Mouse (Mus musculus) cerebral cortex, adult 2 months (tissue): Measurements from ENCODE around the gene Yap1.

ENCODE experiments used
- WGBS: fragments of 180-500 bp; shearing (Covaris S2); methylation state at CpG from one replicate; pipeline ENCODE4 v1.1.7; 2018; 5-methylcytosine and 5-hydroxymethylcytosine counted together

Gene Yap1

DNA sequence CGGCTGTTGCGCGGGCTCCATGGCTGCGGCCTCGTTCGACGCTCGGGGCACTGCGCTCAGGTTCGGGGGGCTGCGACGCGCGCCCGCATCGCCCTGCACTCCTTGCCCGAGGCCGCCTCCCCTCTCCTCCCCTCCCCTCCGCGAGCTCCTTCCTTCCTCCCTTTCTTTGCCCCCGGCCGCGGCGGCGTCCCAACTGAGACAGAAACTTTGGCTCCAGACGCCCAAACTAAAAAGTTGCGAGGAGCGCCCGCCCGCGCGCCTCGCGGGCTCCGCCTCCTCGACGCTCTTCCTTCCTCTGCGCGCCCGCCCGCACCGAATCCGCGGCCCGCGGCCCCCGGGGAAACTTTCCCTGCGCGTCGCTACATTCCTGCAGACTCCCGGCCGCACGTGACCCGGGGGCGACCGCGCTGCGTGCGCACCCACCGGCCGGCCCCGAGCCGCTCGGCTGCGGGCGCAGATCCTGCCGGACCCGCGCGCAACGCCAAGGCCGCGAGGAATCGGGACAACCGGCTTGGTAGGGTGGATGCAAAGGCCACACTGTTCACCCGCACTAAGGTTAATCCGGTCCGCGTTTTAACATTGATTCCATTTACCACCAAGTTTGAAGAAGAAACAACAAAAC is at the start of gene Yap1:
Gene Yap1, minus strand, starts transcription at position 227 of the 622 bp plus-strand sequence.
- WGBS = 2% methylated on average over 71 of the region's 79 CpGs

DNA sequence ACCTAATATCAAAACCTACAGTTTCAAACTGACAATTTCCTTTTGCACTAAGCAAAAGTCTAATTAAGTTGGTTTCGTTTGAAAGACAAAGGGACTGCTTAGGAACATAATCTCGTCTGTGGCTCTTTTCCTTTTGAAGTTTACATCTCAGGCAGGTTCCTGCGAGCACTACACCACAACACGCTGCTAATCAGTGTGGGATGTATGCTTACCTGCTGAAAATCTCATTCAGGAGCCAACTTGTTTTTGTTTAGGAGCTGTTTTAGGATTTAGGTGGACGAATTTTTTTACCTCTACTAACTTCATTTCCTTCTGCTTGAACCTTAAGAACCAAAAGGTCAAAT is 38.6 kb upstream of the Yap1 start:
- 10% methylated on average over 5 of the region's 5 CpGs for WGBS

DNA sequence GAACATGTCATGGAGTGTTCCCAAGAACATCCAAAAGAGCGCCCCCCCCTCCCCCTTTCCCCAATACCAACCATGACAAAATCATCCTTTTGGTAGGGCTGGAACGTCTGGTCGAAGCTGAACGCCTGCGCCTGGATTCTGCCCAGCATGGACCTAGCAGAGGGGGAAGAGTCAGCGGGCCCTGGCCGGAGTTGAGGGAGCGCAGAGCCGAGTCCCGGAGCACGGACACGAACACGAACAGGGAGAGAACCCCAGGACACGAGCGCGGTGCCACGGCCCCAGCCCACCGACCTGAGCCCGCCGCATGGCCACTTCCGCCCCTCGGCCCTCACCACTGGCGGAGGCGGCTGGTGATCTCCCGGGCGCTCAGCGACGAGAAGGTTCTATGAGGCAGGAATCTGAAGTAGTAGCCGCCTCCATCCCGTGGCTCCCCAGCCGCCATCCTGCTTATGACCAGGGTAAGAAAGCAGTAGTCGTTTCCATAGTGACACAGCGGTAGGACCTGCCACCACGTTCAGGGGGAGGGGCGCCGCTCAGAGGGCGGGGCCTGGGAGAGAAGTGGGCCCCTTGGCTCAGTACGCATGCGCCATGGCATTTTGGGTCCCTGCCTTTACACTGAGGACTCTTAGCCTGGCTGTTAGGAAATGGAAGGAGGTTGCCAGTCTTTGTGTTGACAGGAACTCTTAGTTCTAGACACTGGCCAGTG is 38.1 kb upstream of the Yap1 start, which contains the start of gene Cfap300:
Gene Cfap300, minus strand, starts transcription at position 486 of the 706 bp plus-strand sequence.
- under 1% methylated on average over 39 of the region's 39 CpGs for WGBS

DNA sequence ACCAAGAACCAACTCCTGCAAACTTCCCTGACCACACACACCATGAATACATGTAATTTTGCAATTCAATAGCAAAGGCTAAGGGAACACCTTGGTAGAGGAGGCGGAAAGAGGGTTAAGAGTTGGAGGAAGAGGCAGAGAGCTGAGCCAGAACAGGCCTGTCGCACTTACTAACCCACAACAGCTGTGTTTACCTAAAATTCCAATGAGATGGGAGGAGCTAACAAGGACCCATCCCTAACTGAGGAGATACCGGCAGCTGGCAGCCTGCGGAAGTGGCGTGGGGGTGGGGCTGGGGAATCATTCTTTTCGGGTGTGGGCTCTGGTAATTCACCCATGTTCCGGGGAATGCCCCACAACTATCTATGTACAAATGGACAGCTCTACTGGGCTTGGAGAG is 31.1 kb upstream of the Yap1 start:
- WGBS = 49% methylated on average over 7 of the region's 7 CpGs

DNA sequence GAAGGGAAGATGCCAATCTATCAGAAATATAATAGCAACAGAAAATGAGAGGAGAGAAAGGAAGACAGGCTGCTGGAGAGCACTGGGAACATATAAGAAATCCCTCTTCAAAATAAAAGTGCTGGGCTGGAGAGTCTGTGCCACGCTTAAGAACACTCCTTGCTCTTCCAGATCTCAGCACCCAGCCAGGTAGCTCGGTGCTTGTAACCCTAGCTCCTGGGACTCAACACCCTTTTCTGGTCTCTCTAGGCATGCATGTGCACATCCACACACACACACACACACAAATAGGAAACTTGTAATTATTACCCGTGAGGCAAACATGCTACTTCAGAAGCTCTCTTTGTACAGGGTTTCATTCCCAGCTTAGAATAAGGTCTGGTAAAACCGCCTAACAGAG is 30.7 kb upstream of the Yap1 start:
- WGBS = 71% methylated on average over 4 of the region's 4 CpGs

DNA sequence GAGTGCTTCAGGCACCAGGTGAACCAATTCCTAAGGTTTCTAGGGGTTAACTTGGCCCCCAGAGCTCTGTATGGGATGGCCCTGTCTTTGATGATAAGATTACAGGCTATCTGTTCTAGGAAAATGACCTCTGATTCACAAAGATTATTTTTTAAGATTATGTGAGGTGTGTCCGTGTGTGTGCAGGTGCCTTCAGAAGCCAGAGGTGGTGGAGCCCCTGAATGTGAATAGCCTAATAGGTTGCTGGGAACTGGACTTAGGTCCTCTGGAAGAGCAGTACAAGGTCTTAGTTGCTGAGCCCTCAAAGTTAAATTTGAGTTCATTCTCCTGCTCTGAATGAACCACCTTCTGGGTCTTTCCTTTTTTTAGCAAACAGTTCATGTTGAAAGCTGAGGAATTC is 29.7 kb upstream of the Yap1 start:
- WGBS = 79% methylated on average over 1 of the region's 1 CpGs

DNA sequence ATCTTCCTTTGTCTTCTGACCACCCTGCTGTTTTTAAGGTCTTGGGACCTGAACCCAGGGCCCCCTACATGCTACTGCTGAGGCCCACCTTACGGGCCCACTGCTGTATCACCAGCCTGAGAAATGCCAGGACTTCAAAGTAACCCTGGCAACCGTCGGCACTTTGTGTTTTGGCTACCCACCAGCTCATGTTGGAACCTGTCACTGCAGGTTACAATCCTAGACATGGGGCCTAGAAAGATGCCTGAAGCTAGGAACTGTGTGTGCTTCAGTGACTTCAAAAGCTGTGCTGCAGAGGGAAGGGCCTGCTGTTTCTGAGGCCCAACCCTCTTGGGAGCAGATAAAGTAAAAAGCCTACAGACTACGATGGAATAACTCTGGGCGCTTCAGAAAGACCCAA is 28.5 kb upstream of the Yap1 start:
- WGBS = 71% methylated on average over 5 of the region's 5 CpGs

DNA sequence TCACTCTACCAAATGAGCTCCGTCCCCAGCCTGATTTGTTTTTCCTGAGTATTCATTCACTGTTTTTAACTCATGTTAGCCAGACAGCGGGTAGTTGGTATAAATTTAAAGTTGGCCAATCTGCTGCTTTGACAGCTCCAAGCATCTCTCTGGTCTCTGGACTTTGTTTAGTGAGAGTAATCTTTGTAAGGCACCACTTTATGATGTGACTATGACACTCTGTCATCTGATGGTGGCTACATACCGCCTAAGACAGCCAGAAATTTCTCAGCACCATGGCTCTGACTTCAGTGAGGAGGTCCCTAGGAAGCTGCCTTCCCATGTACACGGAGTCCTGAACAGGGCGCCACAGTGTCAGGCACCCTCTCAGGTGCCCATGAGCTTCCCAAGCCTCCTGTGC is 14.2 kb upstream of the Yap1 start:
- WGBS = 73% methylated on average over 5 of the region's 5 CpGs

DNA sequence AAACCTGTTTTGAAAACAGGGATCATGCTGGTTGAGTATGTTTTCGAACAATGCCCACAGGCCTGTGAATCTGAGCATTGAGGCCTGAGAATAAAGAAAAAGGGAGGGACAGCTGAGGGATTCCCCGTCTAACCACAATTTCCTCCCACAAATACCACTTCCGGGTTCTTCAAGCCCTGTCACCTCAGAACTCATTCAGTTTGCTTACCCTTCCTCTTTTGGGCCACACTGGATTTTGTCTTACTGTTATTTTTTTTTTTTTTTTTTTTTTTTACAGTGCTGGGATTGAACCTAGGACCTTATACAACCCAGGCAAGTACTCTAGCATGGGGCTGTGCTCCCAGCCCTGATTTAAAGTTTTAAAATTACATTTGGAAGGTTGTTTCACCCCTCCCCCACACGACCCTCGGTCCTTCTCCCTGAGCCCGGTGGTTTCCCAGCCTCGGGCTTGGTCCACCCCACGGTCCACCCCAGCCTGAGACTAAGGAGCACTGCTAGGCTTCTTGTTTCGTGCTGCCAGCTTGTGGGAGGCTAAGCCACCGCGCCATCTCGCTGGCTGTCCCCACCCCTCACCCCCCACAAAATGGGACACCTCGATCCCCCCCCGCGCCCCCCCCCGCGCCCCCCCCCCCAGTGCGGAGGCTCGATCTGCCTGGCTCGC is 13.0 kb upstream of the Yap1 start:
- WGBS = 60% methylated on average over 20 of the region's 20 CpGs

DNA sequence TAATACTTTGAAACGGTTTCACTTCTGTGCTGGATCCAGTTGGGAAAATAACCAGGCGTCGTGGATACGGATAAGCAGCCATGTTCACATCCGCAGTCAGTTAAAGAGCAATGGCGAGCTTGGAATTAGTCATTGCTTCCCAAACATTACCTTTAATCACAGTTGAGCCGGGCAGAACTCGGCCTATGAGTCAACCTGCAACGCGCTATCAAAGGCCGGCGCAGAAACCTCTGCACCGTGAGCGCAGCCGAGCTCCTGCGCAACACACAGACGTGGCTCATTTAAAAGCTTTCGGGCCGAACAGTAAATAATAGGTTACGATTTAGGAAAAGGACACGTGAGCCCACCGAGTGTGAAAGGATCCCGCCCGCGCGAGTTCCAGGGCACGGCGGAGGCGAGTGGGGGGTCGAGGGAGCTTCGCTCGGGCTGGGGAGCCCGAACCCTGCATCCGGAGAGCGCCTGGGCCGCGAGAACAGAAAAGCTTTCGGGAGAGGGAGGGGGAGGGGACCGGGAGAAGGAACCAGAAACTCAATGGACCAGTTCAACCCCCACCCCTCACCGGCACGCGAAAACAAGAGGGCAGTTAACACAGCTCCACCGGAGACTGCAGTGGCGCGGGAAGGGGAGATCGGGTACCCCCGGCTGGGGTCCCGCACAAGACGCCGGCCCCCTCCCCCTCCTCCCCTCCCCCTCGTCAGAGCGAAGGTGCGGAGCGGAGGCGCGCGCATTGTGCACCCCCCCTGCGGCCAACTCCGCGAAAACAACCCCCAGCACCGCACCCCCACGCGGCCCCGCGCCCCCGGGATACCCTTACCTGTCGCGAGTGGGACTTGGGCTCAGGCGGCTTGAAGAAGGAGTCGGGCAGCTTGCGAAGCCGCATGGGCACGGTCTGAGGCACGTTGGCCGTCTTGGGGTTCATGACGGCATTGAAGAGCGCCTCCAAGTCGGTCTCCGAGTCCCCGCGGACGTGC is 810 bp downstream of the Yap1 start:
- 1% methylated on average over 82 of the region's 82 CpGs for WGBS

DNA sequence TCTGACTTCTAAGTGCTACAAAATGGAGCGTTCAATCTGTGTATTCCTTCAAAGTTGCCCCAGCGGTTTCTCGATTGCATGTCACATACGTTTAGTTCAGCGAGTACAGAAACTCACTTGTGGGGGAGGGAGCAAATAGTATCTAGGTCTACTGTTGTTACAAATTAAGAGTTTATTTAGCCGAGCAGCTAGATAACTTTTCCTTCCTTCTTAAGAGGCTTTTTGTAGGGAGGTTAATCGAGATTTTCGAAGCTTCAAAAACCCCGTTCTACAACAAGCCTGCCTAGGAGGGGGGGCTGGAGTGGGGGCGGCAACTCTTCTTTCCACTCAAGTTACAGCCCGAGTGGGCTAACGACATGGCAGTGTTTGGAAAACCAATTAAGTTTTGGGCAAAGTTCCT is 1.6 kb downstream of the Yap1 start:
- 25% methylated on average over 12 of the region's 12 CpGs for WGBS

DNA sequence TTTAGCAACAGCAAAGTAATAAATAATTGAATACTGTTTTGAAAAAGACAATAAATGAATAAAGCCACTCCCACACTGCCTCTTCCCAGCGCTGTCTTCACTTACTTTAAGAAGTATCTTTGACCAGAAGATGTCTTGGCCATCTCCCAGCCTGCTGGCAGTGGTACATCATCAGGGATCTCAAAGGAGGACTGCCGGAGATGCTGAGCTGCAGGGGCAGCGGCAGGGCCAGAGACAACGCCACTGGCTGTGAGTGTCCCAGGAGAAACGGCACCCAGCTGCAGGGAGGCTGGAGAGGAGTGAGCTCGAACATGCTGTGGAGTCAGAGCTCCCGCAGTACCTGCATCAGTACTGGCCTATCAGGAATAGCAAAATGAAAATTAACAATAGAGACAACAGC is 3.0 kb downstream of the Yap1 start:
- 51% methylated on average over 7 of the region's 7 CpGs for WGBS

DNA sequence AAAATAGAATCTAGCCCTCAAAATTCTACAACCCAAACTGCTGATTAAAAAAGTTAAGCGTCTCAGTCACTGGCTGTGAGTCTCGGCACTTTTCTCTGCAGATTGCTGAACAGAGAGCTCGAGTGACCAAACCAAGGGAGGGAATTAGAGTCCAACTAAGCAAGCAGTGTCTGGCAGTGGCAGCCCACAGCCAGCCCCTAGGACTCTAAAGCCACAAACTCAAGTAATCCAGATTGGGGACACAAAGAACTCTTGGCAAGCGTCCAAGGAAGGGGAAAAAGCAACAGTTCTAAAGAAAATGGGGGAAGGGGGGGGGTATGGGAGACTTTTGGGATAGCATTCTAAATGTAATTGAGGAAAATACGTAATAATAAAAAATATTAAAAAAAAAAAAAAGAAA is 10.1 kb downstream of the Yap1 start:
- WGBS = 55% methylated on average over 5 of the region's 5 CpGs

DNA sequence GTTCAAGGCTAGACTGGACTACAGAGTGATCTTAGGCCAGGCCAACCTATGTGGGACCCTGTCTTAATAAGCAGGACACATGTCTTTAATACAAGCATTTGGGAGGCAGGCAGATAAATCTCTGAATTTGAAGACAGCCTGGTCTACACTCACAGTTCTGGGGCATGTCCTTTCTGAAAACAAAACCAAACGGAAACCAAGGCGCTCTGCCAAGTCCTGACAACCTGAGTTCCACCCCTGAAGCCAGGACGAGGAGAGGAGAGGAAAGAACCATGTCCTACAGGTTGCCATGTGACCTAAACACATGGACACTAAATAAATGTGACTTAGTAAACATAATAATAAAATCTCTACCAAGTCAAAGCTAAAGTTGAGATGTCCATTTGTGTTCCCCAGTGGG is 11.7 kb downstream of the Yap1 start:
- WGBS = 63% methylated on average over 3 of the region's 3 CpGs

DNA sequence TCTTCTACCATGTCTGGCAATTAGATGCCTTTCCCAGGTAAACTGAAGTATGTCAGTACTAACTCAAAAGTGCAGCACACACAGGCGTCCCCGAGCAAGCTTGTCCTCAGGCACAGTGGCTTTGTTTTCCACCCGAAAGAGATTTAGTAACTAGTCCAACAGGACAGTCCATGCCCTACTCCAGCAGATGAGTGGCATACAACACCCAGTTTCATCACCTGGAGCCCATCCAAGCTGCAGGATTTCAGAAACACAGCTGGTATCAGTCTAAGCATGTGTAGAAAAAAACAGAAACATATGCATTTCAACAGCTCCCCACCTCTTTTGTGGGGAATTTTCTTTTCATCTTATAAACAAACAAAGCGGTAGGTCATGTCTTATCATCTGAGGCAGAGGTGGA is 13.5 kb downstream of the Yap1 start:
- WGBS = 79% methylated on average over 4 of the region's 4 CpGs

DNA sequence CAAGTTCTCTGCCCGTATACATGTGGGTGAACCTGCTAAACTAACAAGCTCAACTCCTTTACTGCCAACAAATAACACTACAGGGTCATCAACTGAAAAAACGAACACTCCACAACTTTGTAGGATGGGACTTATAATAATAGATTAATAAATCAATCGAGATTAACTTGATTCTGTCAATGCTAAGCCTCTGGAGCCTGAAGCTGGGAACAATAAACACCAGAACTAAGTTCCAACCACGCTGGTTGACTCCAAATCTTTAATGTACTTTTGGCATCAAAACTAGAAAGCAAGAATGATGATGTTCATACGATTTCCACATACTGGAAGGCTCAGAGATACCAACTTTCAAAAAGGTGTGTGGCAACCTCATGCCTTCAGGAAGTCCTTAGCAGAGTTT is 17.3 kb downstream of the Yap1 start:
- 88% methylated on average over 5 of the region's 5 CpGs for WGBS

DNA sequence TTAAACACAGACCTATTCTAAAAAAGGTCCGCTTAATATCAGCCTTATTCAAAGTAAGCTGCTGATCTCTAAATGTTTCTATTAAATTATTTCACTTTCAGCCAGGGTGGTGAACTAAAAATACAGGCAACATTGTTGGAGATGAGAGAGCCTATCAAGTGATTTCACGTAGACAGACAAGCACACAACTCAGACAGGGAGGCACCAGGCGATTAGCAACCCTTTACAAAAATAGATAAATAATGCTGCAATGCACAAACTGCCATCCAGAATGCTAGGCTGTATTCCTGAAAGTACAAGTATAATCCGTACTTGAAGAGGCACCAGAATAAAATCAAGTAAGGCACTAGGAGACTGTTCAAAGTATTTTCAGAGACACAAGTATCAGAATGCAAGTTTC is 20.1 kb downstream of the Yap1 start:
- WGBS = 61% methylated on average over 4 of the region's 4 CpGs

DNA sequence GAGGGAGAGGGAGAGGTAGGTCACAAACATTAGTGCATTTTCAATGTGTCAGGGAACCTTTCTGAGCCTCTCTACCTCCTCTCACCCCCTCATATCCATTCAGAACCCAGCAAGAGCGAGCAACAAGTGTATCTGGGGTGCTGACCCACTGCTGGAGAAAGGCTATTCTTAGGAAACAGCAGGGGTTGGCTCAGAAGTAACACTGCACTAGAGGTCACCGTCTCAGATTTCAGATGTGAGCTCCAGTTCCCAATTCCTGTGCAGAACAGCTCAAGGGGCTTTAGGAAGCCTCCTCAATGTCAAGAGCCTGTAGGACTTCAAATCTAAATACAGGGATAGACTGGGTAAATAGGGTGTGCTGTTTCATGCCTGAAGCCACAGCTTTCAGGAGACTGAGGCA is 20.7 kb downstream of the Yap1 start:
- 42% methylated on average over 2 of the region's 2 CpGs for WGBS

DNA sequence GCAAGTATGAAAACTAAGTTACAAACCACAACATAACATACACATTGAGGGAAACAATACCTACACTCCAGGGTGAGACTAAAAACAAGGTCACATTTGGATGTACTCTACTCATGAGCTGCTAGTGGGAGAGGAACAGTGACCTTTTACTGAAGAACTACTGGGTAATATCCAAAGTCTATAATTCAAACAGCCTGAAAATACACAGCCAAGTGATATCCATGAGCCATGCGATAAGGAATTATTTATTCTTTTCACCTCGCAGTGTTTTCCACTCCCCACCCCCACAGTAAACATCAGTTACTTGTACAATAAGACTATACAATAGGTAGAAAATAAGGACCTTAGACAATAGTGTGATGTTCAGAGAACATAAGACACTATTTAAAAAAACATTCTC is 24.2 kb downstream of the Yap1 start:
- WGBS = 77% methylated on average over 2 of the region's 2 CpGs

DNA sequence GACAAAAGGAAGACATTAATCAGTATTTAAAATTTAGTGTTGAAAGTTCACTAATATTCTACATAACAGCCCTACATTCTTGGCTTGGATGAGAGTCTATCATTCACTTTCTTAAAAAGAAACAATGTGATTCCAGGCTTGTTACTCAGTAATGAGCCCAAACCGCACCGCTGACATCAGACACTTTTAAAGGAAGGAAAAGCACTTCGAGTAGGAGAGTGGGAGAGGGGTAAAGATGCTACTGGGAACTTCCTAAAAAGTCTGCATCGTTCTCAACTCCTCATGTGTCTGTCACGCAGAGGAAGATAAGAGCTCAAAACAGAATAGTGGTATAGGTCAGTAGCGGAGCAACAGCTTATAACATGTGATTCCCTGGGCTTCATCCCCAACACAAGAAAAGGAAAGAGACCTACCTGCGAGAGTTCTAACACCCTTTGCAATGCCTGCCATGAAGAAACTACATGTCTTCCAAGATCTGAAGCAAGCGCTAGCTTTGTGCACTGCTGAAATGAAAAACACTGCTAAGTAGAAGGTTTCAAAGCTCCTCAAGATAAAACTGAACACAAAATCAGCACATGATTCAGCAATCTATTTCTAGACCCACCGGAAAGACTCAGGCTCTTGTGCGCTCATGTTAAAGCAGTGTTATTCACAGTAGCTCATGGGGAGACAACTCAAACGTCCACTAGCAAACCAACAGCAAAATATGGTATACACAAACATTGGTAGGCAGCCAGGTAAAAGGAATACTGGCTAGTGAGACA is 25.1 kb downstream of the Yap1 start:
- 43% methylated on average over 11 of the region's 11 CpGs for WGBS

DNA sequence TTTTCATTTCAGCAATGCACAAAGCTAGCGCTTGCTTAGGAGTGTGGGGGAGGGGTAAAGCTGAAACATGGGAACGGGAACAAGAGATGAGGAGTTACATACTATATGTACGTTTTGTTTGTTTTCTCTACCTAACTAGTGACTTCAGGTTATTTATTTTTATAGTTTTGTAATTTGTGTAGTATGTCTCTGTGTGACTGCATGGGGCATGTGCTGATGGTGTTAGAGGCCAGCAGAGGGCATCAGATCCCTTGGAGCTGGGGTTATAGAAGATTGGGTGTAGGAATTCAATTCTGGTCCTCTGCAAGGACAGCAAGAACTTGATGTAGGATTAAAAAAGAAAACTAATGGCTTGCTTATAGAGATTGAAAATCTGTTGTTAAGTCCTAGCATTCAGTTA is 25.9 kb downstream of the Yap1 start:
- WGBS = 79% methylated on average over 3 of the region's 3 CpGs
